Mouse (Mus musculus) C2C12 (cell line): ENCODE measurements around the gene Polr3c.

Experiments
- CEBPB ChIP-seq: IDR thresholded peaks from one replicate; pipeline ENCODE4 v1.6.1; 2011; ENCODE audit warnings: low read depth, mild to moderate bottlenecking, control low read depth, moderate library complexity
- CTCF ChIP-seq: IDR thresholded peaks from one replicate; pipeline ENCODE4 v1.5.1; 2011; ENCODE audit not compliant: control insufficient read depth, insufficient read depth, insufficient read length
- MAX ChIP-seq: IDR thresholded peaks from one replicate; pipeline ENCODE4 v1.6.1; 2011; ENCODE audit warnings: mild to moderate bottlenecking, control low read depth
- MYOD1 ChIP-seq: IDR thresholded peaks from one replicate; pipeline ENCODE4 v1.6.1; 2011; ENCODE audit warnings: low read depth; ENCODE audit not compliant: control insufficient read depth, insufficient read length
- MYOG ChIP-seq: IDR thresholded peaks from one replicate; pipeline ENCODE4 v1.6.1; 2011; ENCODE audit not compliant: control insufficient read depth, insufficient read length; ENCODE audit errors: extremely low read depth
- USF1 ChIP-seq: IDR thresholded peaks from one replicate; pipeline ENCODE4 v1.6.1; 2011; ENCODE audit warnings: low read depth, mild to moderate bottlenecking, control low read depth, moderate library complexity

GRCm38 (mm10) chr3:96696198-96696765, 31.1 kb downstream of the Polr3c start, which contains the start of gene Pias3:
- TF ChIP-seq CTCF, result no peak
- TF ChIP-seq CEBPB, result no peak
- no peak for TF ChIP-seq USF1
- no peak for TF ChIP-seq MAX
- no peak for TF ChIP-seq MYOD1
- TF ChIP-seq MYOG, result no peak
